Mouse (Mus musculus) ES-CJ7 (cell line): ENCODE data around the gene Cbx2.

Source experiments
- DNase-seq: peaks from one replicate; pipeline ENCODE4 v3.0.0; 2011; ENCODE audit warnings: low read depth, low spot score

Gene Cbx2

GRCm38 (mm10) chr11:119058041-119058995 is 35.6 kb downstream of the Cbx2 start:
- DNase-seq: peak; percentile 30

- DNase-seq: peak; percentile 51
These were observed 36.5 kb downstream of the Cbx2 start for GRCm38 (mm10) chr11:119059256-119059655.

- DNase-seq: no peak
These were observed 44.1 kb downstream of the Cbx2 start for GRCm38 (mm10) chr11:119066841-119067240.

GRCm38 (mm10) chr11:119072239-119072638 is 49.5 kb downstream of the Cbx2 start:
- no peak for DNase-seq

- DNase-seq: no peak
These were observed 50.2 kb downstream of the Cbx2 start for GRCm38 (mm10) chr11:119072986-119073385.

- no peak for DNase-seq
These were observed 51.2 kb downstream of the Cbx2 start for GRCm38 (mm10) chr11:119073876-119074433.

- DNase-seq: no peak
These were observed 53.0 kb downstream of the Cbx2 start for GRCm38 (mm10) chr11:119075805-119076204.

GRCm38 (mm10) chr11:119077755-119078154 is 55.0 kb downstream of the Cbx2 start:
- DNase-seq: no peak

- no peak for DNase-seq
These were observed 56.1 kb downstream of the Cbx2 start for GRCm38 (mm10) chr11:119078691-119079444.

GRCm38 (mm10) chr11:119079445-119079837 is 56.7 kb downstream of the Cbx2 start:
- no peak for DNase-seq

GRCm38 (mm10) chr11:119080461-119081147 is 57.8 kb downstream of the Cbx2 start:
- no peak for DNase-seq
